ENCODE assay signal across 8 mouse cellular contexts in genomic region chr6:83731128-83731527, GRCm38 (mm10). TPM values are rescaled to one million over a fixed set of nuclear protein-coding genes. Genes with fewer than 3 reads are reported as not detected.
DNase-seq lines count a peak whose midpoint lies in the region; ATAC-seq and TF ChIP-seq lines count a peak whose summit lies in the region.

No protein-coding gene starts in this region.

- TF ChIP-seq CTCF in left cerebral cortex, adult 2 months (IDR thresholded peaks at IDR 0.05): peak; percentile 69
- TF ChIP-seq CTCF in spleen, adult 2 months (IDR thresholded peaks at IDR 0.05; ENCODE audit: extremely low read depth, insufficient read depth, insufficient read length, insufficient replicate concordance): peak; percentile 83; the same call in 1 of the 2 replicates

- no peaks in the 10 kb centered on the region for H3K36me3 ChIP-seq in liver, embryonic 13.5 days
- no peaks in the 10 kb centered on the region for H3K36me3 ChIP-seq in spleen, adult 2 months (ENCODE audit: control insufficient read depth, insufficient read depth, low read length)

- peak; percentile 85 for DNase-seq in CD4-positive, CD25-positive, alpha-beta regulatory T cell, adult 2 months (ENCODE audit: low read depth, low spot score)
- peak in 1 of 2 experiments; percentile 41 for DNase-seq in left cerebral cortex, adult 2 months (ENCODE audit: extremely low spot score in 1 of 2, low spot score in 2 of 2)
- no peak for DNase-seq in left cerebral cortex, postnatal 36 days (ENCODE audit: low spot score in 2 of 2)
- DNase-seq in adrenal gland, adult 2 months: peak; percentile 70
- peak; percentile 64 for DNase-seq in forelimb bud, embryonic 11.5 days (ENCODE audit: low read depth, low spot score)
- DNase-seq in liver, embryonic 13.5 days: peak; percentile 28
- DNase-seq in spleen, adult 2 months (ENCODE audit: low read depth in 1 of 2, low spot score in 2 of 2): peak; percentile 15 to 62

- H3K9ac ChIP-seq in liver, embryonic 13.5 days: no peak overlapping the region

- H3K9me3 ChIP-seq in liver, embryonic 13.5 days (replicated peaks): no peaks in the 10 kb centered on the region

- no peak overlapping the region for H3K4me3 ChIP-seq in left cerebral cortex, adult 2 months
- no peak overlapping the region for H3K4me3 ChIP-seq in liver, embryonic 13.5 days (replicated peaks)
- no peak overlapping the region for H3K4me3 ChIP-seq in spleen, adult 2 months (ENCODE audit: extremely low read depth, insufficient read depth, insufficient read length)

- H3K27me3 ChIP-seq in liver, embryonic 13.5 days: 0 out of 2 replicates have a peak, but pooled peaks cover 18% of the 10 kb centered on the region
- H3K27me3 ChIP-seq in spleen, adult 2 months (ENCODE audit: control insufficient read depth, insufficient read depth, low read length): no peaks in the 10 kb centered on the region; the same call in 1 of the 2 replicates

- 16% methylated on average over 5 of the region's 5 CpGs for WGBS in liver, embryonic 13.5 days (ENCODE audit: insufficient replicate concordance)
- WGBS in spleen, adult 2 months: 29% methylated on average over 5 of the region's 5 CpGs

- H3K27ac ChIP-seq in left cerebral cortex, adult 2 months: no peak overlapping the region
- H3K27ac ChIP-seq in liver, embryonic 13.5 days: no peak overlapping the region
- no peak overlapping the region for H3K27ac ChIP-seq in spleen, adult 2 months (ENCODE audit: insufficient read depth, low read length)

- TF ChIP-seq POLR2A in spleen, adult 2 months (IDR thresholded peaks at IDR 0.05; ENCODE audit: low read depth, low read length): no peak

- no peak overlapping the region for H3K4me2 ChIP-seq in liver, embryonic 13.5 days

- no peak for ATAC-seq in CD4-positive, CD25-positive, alpha-beta regulatory T cell, adult 4 months
- ATAC-seq in liver, embryonic 13.5 days (ENCODE audit: low read depth): no peak

- intact Hi-C loops in left cerebral cortex, adult 2 months (cut with DNase I): loop anchor here (5.0 kb wide), 1 partner anchor 39 kb away; no protein-coding TSS in a partner anchor
- intact Hi-C loops in left cerebral cortex, postnatal 36 days (cut with DNase I): loop anchor here (5.0 kb wide), 1 partner anchor 34 kb away; no protein-coding TSS in a partner anchor

- no peaks in the 10 kb centered on the region for H3K4me1 ChIP-seq in liver, embryonic 13.5 days (replicated peaks)
- H3K4me1 ChIP-seq in spleen, adult 2 months (ENCODE audit: control insufficient read depth, insufficient read depth, insufficient read length): no peaks in the 10 kb centered on the region

RNA-seq across cellular contexts. Expression of gene Atp6v1b1, which starts 11.7 kb away (rescaled TPM):
- polyA plus RNA-seq in CD4-positive, CD25-positive, alpha-beta regulatory T cell, adult 4 months (2017; shearing (Covaris generic)): not detected
- under 1 TPM in 1 of 2 experiments, not detected in 1; 0.20 TPM for total RNA-seq in left cerebral cortex, adult 2 months (2021)
- total RNA-seq in left cerebral cortex, postnatal 36 days (2021): not detected
- total RNA-seq in adrenal gland, adult 2 months (2021): not detected
- not detected in 2 replicates for polyA plus RNA-seq in adrenal gland, adult 2 months (2012; rRNA removed)
- not detected in 2 replicates for polyA plus RNA-seq in liver, embryonic 13.5 days (2015; fragmentation: Nextera tagmentation; extraction: Ambion mirVana)
- polyA plus RNA-seq in spleen, adult 2 months (2012; rRNA removed): 0.14 TPM in 1 of 2 replicates, not detected in the other

RNA-seq across cellular contexts. Expression of gene Vax2, which starts 20.1 kb away (rescaled TPM):
- polyA plus RNA-seq in CD4-positive, CD25-positive, alpha-beta regulatory T cell, adult 4 months (2017; shearing (Covaris generic)): under 1 TPM in 1 of 2 experiments, not detected in 1; 0.43 TPM
- total RNA-seq in left cerebral cortex, adult 2 months (2021): not detected
- not detected for total RNA-seq in left cerebral cortex, postnatal 36 days (2021)
- not detected for total RNA-seq in adrenal gland, adult 2 months (2021)
- not detected in 2 replicates for polyA plus RNA-seq in adrenal gland, adult 2 months (2012; rRNA removed)
- not detected in 2 replicates for polyA plus RNA-seq in liver, embryonic 13.5 days (2015; fragmentation: Nextera tagmentation; extraction: Ambion mirVana)
- polyA plus RNA-seq in spleen, adult 2 months (2012; rRNA removed): not detected in 2 replicates

RNA-seq across cellular contexts. Expression of gene Ankrd53, which starts 31.3 kb away (rescaled TPM):
- polyA plus RNA-seq in CD4-positive, CD25-positive, alpha-beta regulatory T cell, adult 4 months (2017; shearing (Covaris generic)): not detected
- total RNA-seq in left cerebral cortex, adult 2 months (2021): not detected
- total RNA-seq in left cerebral cortex, postnatal 36 days (2021): not detected
- not detected for total RNA-seq in adrenal gland, adult 2 months (2021)
- 0.06 TPM in 1 of 2 replicates, not detected in the other for polyA plus RNA-seq in adrenal gland, adult 2 months (2012; rRNA removed)
- polyA plus RNA-seq in liver, embryonic 13.5 days (2015; fragmentation: Nextera tagmentation; extraction: Ambion mirVana): not detected in 2 replicates
- polyA plus RNA-seq in spleen, adult 2 months (2012; rRNA removed): not detected in 2 replicates

RNA-seq across cellular contexts. Expression of gene Tex261, which starts 44.5 kb away (rescaled TPM):
- 10 to 100 TPM; 78.1 to 88.1 TPM for polyA plus RNA-seq in CD4-positive, CD25-positive, alpha-beta regulatory T cell, adult 4 months (2017; shearing (Covaris generic))
- total RNA-seq in left cerebral cortex, adult 2 months (2021): 10 to 100 TPM; 49.1 to 53.9 TPM
- 10 to 100 TPM; 47.0 to 47.9 TPM for total RNA-seq in left cerebral cortex, postnatal 36 days (2021)
- 100 to 1,000 TPM; 181 to 195 TPM for total RNA-seq in adrenal gland, adult 2 months (2021)
- 148 and 156 TPM in 2 replicates for polyA plus RNA-seq in adrenal gland, adult 2 months (2012; rRNA removed)
- polyA plus RNA-seq in liver, embryonic 13.5 days (2015; fragmentation: Nextera tagmentation; extraction: Ambion mirVana): 50.1 and 57.5 TPM in 2 replicates
- 71.3 and 71.7 TPM in 2 replicates for polyA plus RNA-seq in spleen, adult 2 months (2012; rRNA removed)

RNA-seq across cellular contexts. Expression of gene Cd207, which starts 53.5 kb away (rescaled TPM):
- polyA plus RNA-seq in CD4-positive, CD25-positive, alpha-beta regulatory T cell, adult 4 months (2017; shearing (Covaris generic)): not detected
- total RNA-seq in left cerebral cortex, adult 2 months (2021): not detected
- total RNA-seq in left cerebral cortex, postnatal 36 days (2021): not detected
- not detected for total RNA-seq in adrenal gland, adult 2 months (2021)
- polyA plus RNA-seq in adrenal gland, adult 2 months (2012; rRNA removed): 0.10 TPM in 1 of 2 replicates, not detected in the other
- 0.15 and 0.28 TPM in 2 replicates for polyA plus RNA-seq in liver, embryonic 13.5 days (2015; fragmentation: Nextera tagmentation; extraction: Ambion mirVana)
- polyA plus RNA-seq in spleen, adult 2 months (2012; rRNA removed): 0.49 and 3.4 TPM in 2 replicates

Comparison
In these comparisons a context has a peak if more than half of its experiments do, and no peak if none do; other contexts are left out.
1. DNase-seq: peak in CD4-positive, CD25-positive, alpha-beta regulatory T cell, adult 2 months (single experiment), adrenal gland, adult 2 months (single experiment), forelimb bud, embryonic 11.5 days (single experiment), liver, embryonic 13.5 days (single experiment) and spleen, adult 2 months (2 of 2); none in left cerebral cortex, postnatal 36 days (0 of 2).